Mouse (Mus musculus): ENCODE results near the gene Gm10058.
"Not testable (repeated sequence)": the region's sequence is repeated elsewhere in the genome, so short reads cannot be mapped to it uniquely, and the experiment has no call there.

Gene Gm10058

DNA sequence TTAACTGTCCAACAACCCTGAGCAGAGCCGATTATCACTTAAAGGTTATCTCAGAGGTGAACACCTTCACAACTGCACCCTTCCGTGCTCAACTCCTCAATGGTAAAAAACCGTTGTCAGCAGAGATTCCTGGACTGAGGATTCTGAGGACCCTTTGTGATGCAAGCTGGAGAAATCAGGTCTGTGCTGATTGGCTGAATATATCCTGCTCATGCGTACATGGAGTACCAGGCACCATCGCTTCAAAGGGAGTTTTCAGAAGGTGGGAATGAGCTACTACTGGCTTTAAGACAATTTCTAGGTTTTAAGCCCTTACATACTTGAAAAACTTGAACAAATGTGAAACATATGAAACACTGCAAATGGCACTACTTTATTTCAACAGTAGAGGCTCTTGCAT, at the start of gene Gm10058:
Gm10058 (minus strand) TSS at position 101 of the 400 bp plus-strand sequence.
- not testable (repeated sequence) for DNase-seq (ENCODE audit: low spot score)
